Mouse (Mus musculus) E14TG2a.4 (cell line): ENCODE results near the gene Rrad.

Source experiments
- CTCF ChIP-seq: conservative IDR thresholded peaks from 2 replicates; pipeline ENCODE4 v1.5.1; 2014; ENCODE audit warnings: low read length
- POU5F1 ChIP-seq: IDR thresholded peaks from 2 replicates; pipeline ENCODE4 v1.6.1; 2014; ENCODE audit warnings: low read length, borderline replicate concordance

- TF ChIP-seq CTCF, result peak; percentile 76
- TF ChIP-seq POU5F1, result no peak
Observed at GRCm38 (mm10) chr8:104654984-104655383, 23.9 kb upstream of the Rrad start.
